Mouse (Mus musculus): ENCODE results near the gene Ppp1r27. TPM values are rescaled to one million over a fixed set of nuclear protein-coding genes. Genes with fewer than 3 reads are reported as not detected.
"Not testable (repeated sequence)": the region's sequence is repeated elsewhere in the genome, so short reads cannot be mapped to it uniquely, and the experiment has no call there.

Ppp1r27 gene
- total RNA-seq, 2 experiments from 2014 or later: 7.1 to 21.8 TPM

DNA sequence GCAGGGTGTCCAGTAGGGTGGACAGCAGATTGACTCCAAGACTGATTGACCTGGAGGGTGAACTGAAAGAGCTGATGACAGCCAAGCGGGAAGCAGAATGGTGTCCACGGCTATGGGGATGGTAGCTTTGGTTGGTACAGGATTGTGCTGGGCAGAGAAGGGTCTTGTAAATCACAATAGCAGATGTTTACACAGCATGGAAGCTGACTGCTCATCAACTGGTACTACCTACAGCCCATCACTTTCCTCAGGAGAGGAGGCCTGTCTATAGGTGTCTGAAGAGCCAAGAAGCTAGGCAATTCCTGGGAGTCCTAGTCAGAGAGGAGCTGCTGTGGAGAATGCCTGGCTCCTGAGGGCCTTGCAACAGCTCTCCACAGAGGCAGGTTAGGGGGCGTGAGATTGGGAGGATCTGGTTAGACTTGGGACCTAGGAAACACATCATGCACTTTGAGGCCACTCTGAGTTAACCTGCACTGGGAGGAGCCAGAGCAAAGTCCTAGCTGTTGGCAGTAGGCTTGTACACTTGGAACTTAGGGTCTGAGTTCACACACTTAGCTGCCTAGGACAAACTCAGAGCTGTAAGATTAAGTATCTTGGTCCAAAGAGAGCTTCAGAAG is 25.5 kb upstream of the Ppp1r27 start:
- DNase-seq: peak; percentile 11

DNA sequence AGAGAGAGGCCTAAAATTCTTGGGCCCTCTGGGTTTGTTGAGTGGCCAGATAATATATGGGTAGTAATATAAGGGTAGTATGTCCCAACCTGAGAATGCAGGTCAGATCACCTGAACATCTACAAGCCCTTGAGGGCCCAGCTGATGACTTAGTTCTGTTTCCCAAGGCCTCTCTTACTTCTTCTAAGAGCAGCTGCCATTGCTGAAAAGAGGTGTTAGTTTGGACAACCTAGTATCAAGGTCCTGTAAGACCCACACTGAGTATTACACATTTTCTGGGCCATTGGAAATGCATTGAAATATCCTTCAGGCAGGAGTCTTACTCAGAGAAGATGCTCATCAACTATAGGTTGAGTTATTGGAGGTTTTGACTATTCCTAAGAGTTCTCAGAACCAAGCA is 25.0 kb upstream of the Ppp1r27 start:
- no peak for DNase-seq

GRCm38 (mm10) chr11:120575046-120575445 is 24.1 kb upstream of the Ppp1r27 start:
- DNase-seq: no peak

DNA sequence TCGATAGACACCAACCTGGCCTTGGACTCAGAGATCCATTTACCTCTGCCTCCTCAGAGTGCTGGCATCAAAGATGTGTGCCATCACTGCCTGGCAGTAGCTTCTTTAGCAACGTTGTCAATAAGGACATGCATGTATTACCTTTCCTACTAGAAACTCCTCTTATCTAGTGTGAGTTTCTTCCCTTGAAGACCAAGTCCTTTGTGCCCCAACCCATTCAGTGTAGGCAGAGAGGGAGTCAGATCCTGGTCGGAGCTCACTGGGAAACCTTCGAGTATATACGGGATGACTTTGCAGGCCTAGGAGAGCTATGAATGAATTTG is 23.3 kb upstream of the Ppp1r27 start:
- DNase-seq: no peak

DNA sequence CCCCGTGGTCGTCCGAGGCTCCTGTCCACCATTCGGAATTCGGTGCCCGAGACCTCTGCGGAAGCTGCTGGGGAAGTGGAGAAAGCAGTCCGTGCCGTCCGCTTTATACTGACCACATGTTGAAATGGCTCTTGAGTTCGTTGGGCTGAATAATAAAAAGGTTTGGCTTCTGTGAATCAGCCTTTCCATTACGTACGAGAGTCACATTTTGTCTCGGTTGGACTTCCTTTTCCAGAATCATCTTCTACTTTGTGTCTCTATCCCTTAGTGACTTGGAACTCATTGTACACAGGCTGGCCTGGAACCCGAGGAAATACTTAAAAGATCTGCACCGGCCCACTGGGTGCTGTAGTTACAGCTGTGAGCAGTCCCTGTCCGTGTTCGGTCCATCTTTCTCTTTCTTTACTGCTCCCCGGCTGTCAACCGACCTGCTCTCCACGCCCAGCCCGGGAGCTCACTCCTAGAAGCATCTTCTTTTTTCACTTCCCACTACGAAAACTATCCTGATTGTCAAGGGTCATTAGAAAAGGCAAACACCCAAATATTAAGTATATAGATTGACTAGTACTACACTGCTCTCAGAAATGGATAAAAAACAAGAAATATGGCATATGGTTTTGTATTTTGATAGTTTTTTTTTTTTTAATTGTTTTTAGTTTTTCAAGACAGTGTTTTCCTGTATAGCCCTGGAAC is 22.8 kb upstream of the Ppp1r27 start:
- DNase-seq: peak; percentile 22

GRCm38 (mm10) chr11:120572752-120573584 is 22.0 kb upstream of the Ppp1r27 start, which contains the start of gene P4hb:
P4hb (minus strand) TSS chr11:120573253.
- peak; percentile 100 for DNase-seq

DNA sequence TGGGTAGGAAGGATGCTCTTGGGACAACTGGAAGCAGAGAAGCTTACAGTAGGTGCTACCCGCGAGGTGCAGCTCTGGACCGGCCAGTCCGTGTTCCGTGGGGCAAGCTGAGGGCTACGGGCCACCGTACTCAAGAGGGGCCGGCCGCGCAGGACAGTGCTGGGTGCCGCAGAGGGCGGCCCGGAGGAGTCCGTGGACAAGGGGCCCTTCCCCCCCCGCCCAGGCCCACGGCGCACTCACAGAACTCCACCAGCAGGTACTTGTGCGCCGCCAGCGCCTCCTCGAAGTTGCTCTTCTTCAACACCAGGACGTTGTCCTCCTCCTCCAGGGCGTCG is 21.5 kb upstream of the Ppp1r27 start:
- no peak for DNase-seq

DNA sequence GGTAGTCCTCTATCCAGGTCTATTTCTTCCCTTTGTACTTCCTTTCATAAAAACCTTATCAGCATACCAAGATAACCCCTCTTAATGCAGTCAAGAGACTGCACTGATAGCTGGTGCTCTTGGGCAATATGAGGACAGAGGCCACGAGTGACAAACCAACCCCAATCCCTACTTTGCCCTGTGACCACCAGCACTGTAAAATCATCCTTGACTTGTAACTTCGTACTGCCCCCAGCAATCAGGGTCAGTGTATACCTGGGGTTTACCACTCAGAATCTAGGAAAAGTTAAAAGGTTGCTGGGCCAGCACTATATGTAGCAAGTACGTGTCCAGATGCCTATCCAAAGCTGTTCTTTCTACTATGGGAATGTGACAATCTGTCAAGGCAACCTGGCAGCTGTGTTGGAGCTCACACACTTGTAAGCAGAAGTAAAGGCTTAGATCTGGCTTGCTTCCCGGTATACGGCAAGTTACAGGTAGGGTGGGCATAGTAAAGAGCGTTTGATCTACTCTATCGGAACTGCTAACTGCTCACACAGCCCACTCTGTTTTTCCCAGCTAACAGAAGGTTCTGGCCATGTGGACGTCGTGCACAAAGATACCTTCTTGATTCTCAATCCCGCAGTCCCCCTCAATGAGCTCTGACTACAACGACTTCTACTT is 21.0 kb upstream of the Ppp1r27 start:
- DNase-seq: no peak

- DNase-seq: no peak
Measured at GRCm38 (mm10) chr11:120571122-120571521, 20.2 kb upstream of the Ppp1r27 start.

DNA sequence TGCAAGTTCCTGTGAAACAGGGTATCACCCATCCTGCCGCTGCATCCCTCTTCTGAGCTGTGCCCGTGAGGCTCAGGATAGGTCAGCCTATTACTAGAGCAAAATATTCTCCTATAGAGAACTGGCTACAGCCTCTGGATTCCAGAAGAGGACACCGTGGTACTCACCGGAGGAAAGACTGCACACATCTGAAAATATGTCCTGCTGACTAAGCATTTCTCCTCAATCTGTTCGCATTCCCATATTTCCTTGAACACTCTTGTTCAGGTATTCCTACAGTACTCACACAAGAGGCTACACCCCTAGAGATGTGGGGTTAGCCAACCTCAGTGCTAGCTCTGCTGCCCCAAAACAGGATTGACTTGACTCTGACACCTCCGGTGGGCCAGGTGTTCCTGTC is 17.4 kb upstream of the Ppp1r27 start:
- no peak for DNase-seq

DNA sequence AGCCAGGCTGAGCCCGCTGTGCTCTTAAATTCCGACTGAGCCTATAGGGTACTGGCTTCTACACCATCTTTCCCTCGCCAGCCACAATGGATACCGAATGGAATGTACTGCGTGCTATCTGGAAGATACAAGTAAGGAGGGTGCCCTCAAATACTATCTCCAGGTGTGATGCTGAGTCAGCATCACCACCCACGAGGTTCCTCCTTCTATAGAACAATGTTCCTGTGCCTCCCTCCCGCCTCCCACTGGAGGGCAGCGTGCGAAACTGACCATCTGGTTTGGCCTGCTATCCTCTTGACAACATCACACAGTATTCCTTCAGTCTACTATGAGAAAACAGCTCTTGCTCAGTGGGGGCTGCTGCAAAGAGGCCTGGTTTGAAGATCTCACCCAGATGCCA is 14.2 kb upstream of the Ppp1r27 start:
- DNase-seq: no peak

GRCm38 (mm10) chr11:120562949-120563348 is 12.0 kb upstream of the Ppp1r27 start:
- DNase-seq: no peak

- DNase-seq: no peak
Measured at GRCm38 (mm10) chr11:120560952-120561728, 10.2 kb upstream of the Ppp1r27 start.

DNA sequence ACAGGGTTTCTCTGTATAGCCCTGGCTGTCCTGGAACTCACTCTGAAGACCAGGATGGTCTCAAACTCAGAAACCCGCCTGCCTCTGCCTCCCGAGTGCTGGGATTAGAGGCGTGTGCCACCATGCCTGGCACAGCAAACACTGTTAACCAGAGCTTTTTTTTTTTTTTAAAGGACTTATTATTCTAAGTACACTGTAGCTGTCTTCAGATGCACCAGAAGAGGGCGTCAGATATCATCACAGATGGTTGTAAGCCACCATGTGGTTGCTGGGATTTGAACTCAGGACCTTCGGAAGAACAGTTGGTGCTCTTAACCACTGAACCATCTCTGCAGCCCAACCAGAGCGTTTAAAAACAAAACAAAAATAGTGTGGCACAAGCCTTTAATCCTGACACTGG is 7.9 kb upstream of the Ppp1r27 start:
- DNase-seq: not testable (repeated sequence)

- DNase-seq: peak; percentile 49
Measured at GRCm38 (mm10) chr11:120555260-120555659, 4.3 kb upstream of the Ppp1r27 start.

DNA sequence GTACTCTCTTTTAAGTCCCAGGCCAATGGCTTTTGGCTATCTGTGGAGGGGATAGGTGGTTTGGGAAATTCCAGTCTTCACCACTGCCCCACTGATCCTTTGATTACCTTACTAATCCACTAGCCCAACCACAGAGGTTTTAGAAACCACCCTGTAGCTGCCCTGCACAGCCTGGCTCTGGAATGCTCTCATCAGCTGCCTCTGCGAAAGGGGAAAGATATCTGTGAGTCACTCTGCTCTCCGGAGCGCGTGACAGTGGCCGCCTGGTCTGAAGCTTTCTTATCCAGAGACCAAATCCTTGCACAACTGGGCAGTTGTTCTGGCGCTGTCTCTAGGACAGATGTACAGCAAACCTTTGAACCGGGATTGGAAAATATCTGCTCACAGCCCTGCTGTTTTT is 3.9 kb upstream of the Ppp1r27 start:
- peak; percentile 62 for DNase-seq

GRCm38 (mm10) chr11:120552736-120553135 is 1.8 kb upstream of the Ppp1r27 start:
- DNase-seq: no peak

- DNase-seq: no peak
Measured at GRCm38 (mm10) chr11:120549986-120550809, 734 bp downstream of the Ppp1r27 start.

DNA sequence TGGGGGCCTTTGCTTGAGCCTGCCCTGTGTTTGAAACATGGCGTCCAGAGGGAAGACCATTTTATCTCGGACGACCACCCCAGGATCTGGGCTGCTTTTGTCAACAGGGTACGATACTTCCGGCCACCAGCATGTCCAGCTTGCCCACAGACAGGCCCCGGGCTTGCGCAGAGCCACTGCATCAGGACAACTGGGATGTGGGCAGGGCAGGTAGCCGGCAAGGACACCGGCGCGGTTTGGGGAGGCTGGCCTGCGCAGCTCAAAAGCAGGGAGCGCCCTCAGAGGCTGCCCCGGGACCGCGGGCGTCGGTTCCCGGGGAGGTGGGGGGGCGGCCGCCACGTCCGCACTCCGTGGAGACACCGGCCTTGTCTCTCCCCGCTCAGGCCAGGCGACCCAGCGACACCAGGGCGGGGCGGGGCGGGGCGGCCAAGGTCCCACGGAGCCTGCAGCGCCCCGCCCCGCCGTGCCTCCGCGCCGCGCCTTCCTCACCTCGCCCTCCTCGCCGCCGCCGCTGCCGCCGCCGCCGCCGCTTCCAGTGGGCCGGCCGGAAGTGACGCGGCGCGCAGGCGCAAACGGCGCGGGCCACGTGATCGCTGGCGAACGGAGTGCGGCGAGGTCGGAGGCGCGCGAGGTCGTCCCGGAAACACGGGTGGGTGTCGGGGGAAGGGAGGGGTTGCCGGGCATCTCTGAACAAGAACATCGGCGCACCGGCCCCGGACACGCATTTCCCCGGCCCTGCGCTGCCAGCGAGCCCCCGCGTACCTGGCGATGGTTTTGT is 1.6 kb downstream of the Ppp1r27 start, which contains the start of gene Mcrip1:
Gene Mcrip1, minus strand, starts transcription at position 560 of the 778 bp plus-strand sequence.
- DNase-seq: peak; percentile 97

DNA sequence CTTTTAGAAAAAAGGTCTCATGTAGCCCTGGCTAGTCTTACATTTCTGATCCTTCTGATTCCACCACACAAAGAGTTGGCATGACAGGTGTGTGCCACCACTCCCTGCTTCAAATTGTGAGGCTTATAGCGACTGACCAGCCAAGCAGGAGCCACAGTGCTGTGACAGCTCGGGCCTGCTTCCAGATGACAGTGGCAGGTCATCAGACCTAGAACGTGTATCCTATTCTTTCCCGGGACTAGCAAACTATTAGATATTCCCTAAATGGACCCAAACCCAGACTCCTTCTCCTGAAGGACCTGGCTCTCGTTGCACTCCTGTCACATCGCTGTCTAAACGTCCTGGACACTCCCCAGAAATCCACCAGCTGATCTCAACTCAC is 2.2 kb downstream of the Ppp1r27 start:
- no peak for DNase-seq
